8 mouse cellular contexts compared by ENCODE assay signal in the genomic region with DNA sequence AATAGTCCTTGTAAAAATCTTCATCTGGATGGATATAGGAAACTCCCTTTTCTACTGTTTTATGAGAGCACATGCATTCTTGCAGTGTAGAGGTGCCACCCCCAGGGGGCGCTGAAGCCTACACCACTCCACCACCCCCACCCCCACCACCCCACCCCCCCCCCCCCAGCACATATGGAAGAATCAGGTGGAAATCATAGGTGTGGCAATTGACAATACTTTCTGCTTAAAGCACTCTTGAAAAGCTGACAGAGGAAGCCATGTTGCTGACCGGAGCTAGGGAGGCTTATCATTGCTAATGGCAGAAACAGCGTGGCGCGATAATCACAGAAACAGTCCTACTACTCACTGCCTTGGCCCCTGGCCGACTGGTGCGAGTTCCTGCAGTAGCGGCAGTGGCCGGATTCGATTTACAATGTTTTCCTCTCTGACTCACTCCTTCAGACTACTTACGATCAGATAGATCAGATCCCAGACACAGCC.
DNase-seq lines count a peak whose midpoint lies in the region; ATAC-seq and TF ChIP-seq lines count a peak whose summit lies in the region.

No protein-coding gene starts in this region.

- 21% methylated on average over 11 of the region's 11 CpGs for WGBS in intestine, embryonic 16.5 days
- 10% methylated on average over 11 of the region's 11 CpGs for WGBS in lung, embryonic 16.5 days

- H3K4me2 ChIP-seq in intestine, embryonic 16.5 days (ENCODE audit: low read depth, low read length): peak overlapping the region; percentile 32
- peak overlapping the region; percentile 49 for H3K4me2 ChIP-seq in lung, embryonic 16.5 days (ENCODE audit: low read depth, low read length)

- intact Hi-C loops in left cerebral cortex, adult 2 months (cut with DNase I): no loop called here
- intact Hi-C loops in gastrocnemius, adult 2 months (cut with DNase I): loop anchor here (10.0 kb wide), 1 partner anchor 349 kb away; no protein-coding TSS in a partner anchor

- no peak for DNase-seq in left cerebral cortex, adult 2 months (ENCODE audit: extremely low spot score in 1 of 2, low spot score in 2 of 2)
- no peak for DNase-seq in left cerebral cortex, adult 8-10 months (ENCODE audit: low spot score in 2 of 2)
- peak; percentile 42 for DNase-seq in R1 (ENCODE audit: low read depth, low spot score)
- DNase-seq in gastrocnemius, adult 2 months: peak; percentile 68
- no peak for DNase-seq in spleen, adult 12 weeks (ENCODE audit: low spot score)
- no peak for DNase-seq in right cerebral cortex, adult 18-20 months

- H3K9me3 ChIP-seq in intestine, embryonic 16.5 days (ENCODE audit: control insufficient read depth, low read length): no peaks in the 10 kb centered on the region
- no peaks in the 10 kb centered on the region for H3K9me3 ChIP-seq in lung, embryonic 16.5 days (ENCODE audit: control insufficient read depth, low read length)

- peak; percentile 38 for TF ChIP-seq CTCF in left cerebral cortex, adult 2 months (IDR thresholded peaks at IDR 0.05)
- TF ChIP-seq CTCF in gastrocnemius, adult 2 months (IDR thresholded peaks at IDR 0.05): peak; percentile 56

- H3K9ac ChIP-seq in intestine, embryonic 16.5 days (ENCODE audit: low read depth, low read length): no peak overlapping the region
- no peak overlapping the region for H3K9ac ChIP-seq in lung, embryonic 16.5 days (ENCODE audit: low read length)

- no peaks in the 10 kb centered on the region for H3K36me3 ChIP-seq in intestine, embryonic 16.5 days (ENCODE audit: control insufficient read depth, insufficient read depth, low read length)
- H3K36me3 ChIP-seq in lung, embryonic 16.5 days (ENCODE audit: control insufficient read depth, insufficient read depth, low read length): no peaks in the 10 kb centered on the region

- H3K27ac ChIP-seq in left cerebral cortex, adult 2 months: no peak overlapping the region
- H3K27ac ChIP-seq in gastrocnemius, adult 2 months: peak overlapping the region; percentile 38; the same call in 1 of the 2 replicates
- H3K27ac ChIP-seq in intestine, embryonic 16.5 days (ENCODE audit: low read length): no peak overlapping the region
- peak overlapping the region; percentile 81 for H3K27ac ChIP-seq in lung, embryonic 16.5 days (ENCODE audit: low read length)

- H3K4me1 ChIP-seq in intestine, embryonic 16.5 days (ENCODE audit: control insufficient read depth, insufficient read depth, low read length): no peaks in the 10 kb centered on the region
- H3K4me1 ChIP-seq in lung, embryonic 16.5 days (replicated peaks; ENCODE audit: control insufficient read depth, insufficient read depth, low read length): peaks cover 36% of the 10 kb centered on the region

- peak; percentile 55 for ATAC-seq in intestine, embryonic 16.5 days
- peak; percentile 35 for ATAC-seq in lung, embryonic 16.5 days (ENCODE audit: low read depth)

- H3K27me3 ChIP-seq in intestine, embryonic 16.5 days (replicated peaks; ENCODE audit: control insufficient read depth, insufficient read depth, low read length): no peaks in the 10 kb centered on the region
- H3K27me3 ChIP-seq in lung, embryonic 16.5 days (ENCODE audit: control insufficient read depth, insufficient read depth, low read depth, low read length): no peaks in the 10 kb centered on the region

- H3K4me3 ChIP-seq in left cerebral cortex, adult 2 months: no peak overlapping the region
- peak overlapping the region; percentile 28 for H3K4me3 ChIP-seq in gastrocnemius, adult 2 months
- H3K4me3 ChIP-seq in intestine, embryonic 16.5 days (ENCODE audit: low read length): peak overlapping the region; percentile 12; the same call in 1 of the 2 replicates
- peak overlapping the region; percentile 11; the same call in 1 of the 2 replicates for H3K4me3 ChIP-seq in lung, embryonic 16.5 days (ENCODE audit: low read length)

Comparison
In these comparisons a context has a peak if more than half of its experiments do, and no peak if none do; other contexts are left out.
1. DNase-seq: peak in R1 (single experiment) and gastrocnemius, adult 2 months (single experiment); none in left cerebral cortex, adult 2 months (0 of 2), left cerebral cortex, adult 8-10 months (0 of 2), spleen, adult 12 weeks (single experiment) and right cerebral cortex, adult 18-20 months (single experiment).
2. H3K27ac ChIP-seq: peak in gastrocnemius, adult 2 months (single experiment) and lung, embryonic 16.5 days (single experiment); none in left cerebral cortex, adult 2 months (single experiment) and intestine, embryonic 16.5 days (single experiment).